Mouse (Mus musculus): ENCODE results near the gene Olfr827.

Gene Olfr827

DNA sequence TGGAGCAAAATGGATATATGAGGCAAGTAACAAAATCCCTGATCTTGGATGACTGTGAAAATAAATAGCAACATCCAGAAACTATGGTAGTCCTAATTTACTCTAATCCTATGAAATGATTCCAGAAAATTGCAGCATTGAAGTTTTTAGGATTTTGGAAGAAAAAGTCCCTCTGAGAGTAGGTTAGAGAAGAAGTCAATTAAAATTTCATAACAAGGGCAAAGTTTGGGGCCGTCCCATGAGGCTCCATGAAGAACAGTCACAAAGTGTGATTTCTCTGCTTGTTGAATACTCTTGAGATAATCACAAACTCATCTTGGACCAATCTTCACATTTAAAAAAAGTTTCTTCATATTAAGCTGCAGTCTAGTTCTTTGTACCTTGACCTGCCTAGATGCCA, at the start of gene Olfr827:
Gene Olfr827, minus strand, starts transcription at position 101 of the 400 bp plus-strand sequence.
- no peak for DNase-seq (ENCODE audit: low read depth, low spot score)

DNA sequence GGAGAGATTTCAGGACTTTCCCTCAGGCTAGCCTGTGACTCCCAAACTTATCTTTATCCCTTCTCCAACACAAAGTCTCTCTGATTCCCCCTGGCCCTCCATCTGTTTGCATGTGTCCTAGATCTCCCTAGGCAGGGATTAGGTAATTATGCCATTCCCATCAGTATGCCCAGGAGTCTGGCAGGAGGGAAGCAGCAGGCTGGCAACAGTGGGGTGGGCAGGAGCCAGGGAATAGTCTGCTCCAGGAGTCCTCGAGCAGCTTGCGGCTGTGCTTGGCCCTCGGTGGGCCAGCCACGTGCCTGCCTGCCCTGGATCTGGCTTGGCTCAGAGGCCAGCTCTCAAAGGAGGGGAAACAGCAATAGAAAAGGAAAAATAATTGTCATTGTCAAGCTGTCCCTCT, 49.0 kb upstream of the Olfr827 start:
- DNase-seq (ENCODE audit: low read depth, low spot score) = no peak

DNA sequence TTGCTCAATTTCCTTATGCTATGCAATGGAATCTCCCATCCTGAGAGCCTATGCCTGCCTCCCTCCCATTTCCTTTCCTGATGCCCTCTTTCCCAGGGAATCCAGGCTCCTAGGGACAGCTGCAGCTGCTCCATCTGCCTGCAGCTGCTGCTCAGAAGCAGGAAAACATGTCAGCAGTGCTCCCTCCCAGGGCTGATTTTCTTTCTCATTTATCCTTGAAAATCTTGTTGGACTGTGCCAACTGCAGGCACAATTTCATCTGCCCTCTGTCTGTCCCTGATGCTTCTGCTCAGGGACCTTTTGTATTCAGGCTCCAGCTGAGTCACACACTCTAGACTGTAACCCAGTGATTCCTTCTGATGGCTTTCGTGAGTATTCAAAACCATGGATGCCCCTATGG, 45.3 kb upstream of the Olfr827 start:
- no peak for DNase-seq (ENCODE audit: low read depth, low spot score)

DNA sequence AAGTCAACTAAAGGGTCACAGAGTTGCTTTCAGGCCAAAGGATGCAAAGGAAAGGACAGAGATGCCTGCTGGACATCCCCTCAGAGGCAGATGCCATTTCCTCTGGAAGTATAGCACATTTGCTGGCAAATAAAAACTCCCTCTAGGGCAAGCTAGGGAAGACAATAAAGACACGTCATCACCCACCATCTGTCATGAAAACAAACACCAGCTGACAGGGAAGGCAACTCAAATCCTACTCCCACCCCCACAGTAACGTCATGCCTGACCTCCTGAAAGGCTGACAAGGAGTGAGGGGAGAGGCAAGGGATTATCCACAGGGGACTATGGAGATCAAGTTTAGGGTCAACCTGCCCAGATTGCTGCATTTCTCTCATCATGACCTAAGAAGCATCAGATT, 30.1 kb upstream of the Olfr827 start:
- DNase-seq (ENCODE audit: low read depth, low spot score) = peak; percentile 66

DNA sequence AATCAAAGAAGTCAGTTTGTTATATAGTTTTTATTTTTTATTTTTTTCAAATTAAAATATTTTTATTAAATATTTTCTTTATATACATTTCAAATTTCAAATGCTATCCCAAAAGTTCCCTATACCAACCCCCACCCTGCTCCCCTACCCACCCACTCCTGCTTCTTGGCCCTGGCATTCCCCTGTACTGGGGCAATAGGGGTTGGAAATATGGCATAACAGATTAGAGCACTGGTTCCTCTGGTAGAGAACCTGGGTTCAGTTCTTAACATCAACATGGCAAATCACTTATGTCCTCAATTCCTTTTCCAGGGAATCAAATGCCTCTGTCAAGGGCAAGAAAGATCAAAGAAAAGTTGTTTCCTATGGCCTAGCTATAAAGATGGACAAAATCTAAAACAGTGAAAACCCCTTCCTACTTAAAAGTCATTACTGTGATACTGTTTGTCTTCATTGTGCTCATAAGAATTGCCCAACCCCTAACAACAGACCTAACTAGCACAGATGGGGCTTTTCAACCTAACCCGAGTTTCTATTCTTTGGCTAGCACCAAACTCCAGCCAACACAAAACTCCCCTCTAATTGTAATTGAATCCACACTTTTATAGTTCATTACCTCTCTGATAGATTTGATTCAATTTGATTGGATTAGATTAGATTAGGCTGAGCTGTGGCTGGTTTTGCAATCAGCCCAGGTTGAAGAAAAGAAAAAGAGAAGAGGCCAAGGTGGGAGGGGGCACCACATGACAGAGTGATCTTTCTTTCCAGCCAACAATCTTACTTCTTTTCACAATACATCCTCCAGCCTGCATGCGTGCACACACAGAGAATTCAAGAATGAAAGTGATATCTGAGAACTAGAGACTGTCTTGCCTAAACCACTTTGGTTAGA, 24.4 kb upstream of the Olfr827 start:
- no peak for DNase-seq (ENCODE audit: low read depth, low spot score)

DNA sequence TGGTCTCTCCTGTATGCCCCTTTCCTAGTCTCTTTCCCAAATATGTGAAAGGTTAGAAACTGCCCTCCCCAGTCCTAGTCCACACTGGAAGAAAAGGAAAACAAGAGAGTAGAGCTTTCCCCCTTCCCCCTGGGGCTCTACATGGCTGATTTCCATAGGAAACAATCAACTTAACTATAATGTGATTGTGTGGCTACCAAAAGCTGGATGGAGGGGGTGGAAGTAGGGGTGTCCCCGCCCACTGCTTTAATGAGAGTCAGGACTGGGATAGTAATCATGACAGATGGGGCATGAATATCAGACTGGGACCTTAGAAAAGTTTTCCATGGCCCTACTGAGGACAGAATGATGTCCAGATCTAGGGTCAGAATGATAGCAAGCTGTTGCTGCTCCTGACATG, 20.4 kb upstream of the Olfr827 start:
- no peak for DNase-seq (ENCODE audit: low read depth, low spot score)

DNA sequence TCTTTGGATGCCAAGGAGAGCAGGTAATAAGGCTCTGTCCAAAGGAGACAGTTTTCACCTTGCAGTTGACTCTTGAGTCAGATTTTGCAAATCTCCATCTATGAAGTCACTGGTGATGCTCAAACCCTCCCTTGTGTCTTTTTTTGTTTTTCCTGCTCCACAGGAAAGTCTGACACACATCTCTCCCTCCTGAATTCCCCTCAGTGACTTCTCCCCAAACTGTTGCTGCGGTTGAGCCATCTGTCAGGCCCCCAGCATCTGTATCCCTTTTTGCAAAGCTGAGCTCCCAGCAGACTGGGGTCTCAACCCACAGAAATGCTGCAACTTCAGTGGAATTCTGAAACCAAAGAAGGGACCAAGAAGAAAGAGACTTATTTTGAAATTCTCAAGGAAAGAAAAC, 17.9 kb upstream of the Olfr827 start:
- no peak for DNase-seq (ENCODE audit: low read depth, low spot score)

DNA sequence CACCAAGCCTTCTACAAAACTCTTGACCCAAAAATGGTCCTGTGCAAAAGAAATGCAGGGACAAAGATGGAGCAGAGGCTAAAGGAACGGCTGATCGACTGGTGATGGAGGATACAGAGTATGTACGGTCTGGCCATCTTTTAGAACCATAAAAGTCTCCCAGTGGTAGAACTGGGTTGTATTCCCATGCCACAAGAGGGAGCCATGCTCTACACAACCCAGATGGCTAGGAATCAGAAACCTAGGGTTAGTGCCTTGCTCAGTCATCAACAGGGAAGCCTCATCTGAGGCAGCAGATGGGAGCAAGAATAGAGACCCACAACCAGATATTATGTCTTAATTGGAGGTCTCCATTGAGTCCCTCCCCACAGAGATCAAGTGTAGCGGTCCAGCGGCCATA, 15.4 kb upstream of the Olfr827 start:
- DNase-seq (ENCODE audit: low read depth, low spot score) = peak; percentile 11

DNA sequence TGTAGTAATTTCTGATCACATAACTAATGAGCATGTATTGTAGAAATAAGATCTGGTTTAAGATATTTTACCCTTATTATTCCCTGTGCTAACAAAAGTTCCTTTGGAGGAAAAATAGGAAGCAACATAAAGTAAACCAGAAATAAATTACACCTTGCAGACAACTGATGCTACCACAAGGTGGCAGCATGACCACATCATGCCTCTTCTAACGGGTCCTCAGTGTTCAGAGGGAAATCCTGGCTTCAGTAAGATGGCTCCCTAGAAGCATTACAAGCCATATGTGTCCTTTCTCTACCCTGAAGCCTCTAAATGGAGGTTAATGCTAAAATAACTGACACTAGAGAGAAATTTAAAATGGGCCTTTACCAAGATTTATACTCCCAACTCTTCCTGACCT, 14.0 kb upstream of the Olfr827 start:
- DNase-seq (ENCODE audit: low read depth, low spot score) = peak; percentile 80

DNA sequence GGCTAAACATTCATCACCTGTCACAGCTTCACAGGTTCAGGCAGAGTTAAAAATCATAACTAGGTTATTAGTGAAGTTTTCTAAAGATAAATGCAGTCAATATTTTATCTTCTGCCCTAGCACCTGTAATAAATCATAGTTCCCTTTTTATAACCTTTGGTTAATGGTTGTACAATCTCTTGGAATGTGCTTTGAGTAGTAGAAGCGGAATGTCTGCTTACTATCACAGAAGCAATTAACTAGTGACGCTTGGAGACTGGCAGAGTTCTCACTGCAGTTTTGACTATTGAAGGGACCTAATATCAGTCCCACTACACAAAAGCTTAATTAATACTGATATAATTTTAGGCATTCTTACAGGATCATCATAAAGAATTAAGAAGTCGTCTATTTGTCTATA, 10.8 kb upstream of the Olfr827 start:
- DNase-seq (ENCODE audit: low read depth, low spot score) = no peak

DNA sequence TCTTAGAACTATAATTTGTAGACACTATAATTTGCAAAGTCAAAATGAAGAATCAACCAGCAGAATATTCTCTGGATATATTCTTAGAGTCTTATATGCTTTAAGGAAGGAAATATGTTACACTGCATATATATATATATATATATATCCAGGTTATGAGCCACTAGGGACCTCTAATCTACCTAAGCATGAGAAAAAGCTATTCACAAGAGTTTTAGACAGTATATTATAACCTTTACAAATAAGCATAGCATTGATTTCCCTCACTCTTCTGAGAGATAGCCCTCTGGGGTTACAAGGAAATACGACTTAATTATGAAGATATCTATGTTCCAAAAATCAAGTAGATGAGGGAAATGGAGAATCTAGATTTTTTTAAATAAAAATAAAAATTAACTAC, 30.1 kb downstream of the Olfr827 start, which contains the start of gene Olfr826:
Gene Olfr826, minus strand, starts transcription at position 101 of the 400 bp plus-strand sequence.
- DNase-seq (ENCODE audit: low read depth, low spot score) = no peak

DNA sequence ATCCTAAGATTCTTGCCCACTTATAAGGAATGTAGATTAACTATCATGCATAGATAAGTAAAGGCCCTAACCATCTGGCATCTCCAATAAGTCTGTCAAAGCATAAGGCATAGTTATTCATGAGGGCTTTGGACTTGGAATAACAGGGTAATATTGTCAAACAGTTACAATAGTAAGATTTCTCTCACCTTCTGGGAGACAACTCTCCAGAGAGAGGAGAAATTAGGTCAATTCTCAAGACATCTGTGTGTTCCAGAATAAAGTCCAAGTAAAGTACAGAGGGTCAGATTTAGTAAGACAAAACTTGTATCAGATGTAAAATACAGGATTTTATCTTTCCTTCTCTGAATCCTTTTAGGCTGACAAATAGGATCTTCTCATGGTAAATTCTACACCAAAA, 47.5 kb downstream of the Olfr827 start, which contains the start of gene Olfr825:
Gene Olfr825, minus strand, starts transcription at position 101 of the 400 bp plus-strand sequence.
- DNase-seq (ENCODE audit: low read depth, low spot score) = no peak

DNA sequence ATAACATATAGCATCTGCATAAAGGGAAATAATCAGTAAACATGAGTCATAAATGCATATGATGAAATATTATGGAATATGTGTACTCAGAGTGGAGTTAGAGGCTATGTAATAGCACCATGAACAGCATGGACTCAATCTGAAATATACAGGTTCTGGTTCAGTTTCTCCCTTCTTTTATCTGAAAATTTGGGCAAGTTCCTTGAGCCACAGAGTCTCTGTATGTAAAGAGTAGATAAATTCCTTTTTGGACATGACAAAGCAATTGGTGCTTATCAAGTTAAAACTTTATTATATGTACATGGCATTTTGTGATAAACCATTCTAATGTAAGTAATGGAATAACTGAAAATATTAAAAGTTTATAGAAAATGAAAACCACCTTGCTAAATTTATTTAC, 49.0 kb downstream of the Olfr827 start:
- DNase-seq (ENCODE audit: low read depth, low spot score) = no peak

Measured in mesoderm, embryonic 11.5 days (tissue).